Mouse (Mus musculus) G1E (cell line): ENCODE measurements at regions not wholly inside any gene's neighbourhood (a gene's known extent, or its start where the extent isn't known, plus 50 kb on each side); places are given as distances from the start of the nearest gene placed in this dataset.

ENCODE experiments used
- ATAC-seq: 2 replicates; pipeline ENCODE4 v1.8.0; 2016; ENCODE audit warnings: mild to moderate bottlenecking; ENCODE audit not compliant: insufficient number of reproducible peaks, poor library complexity, low FRiP score, severe bottlenecking; ENCODE audit errors: extremely low read depth
- DNase-seq: peaks from one replicate; pipeline ENCODE4 v3.0.0; 2012; ENCODE audit warnings: low spot score
- H3K27me3 ChIP-seq: 2 replicates; pipeline ENCODE4 v1.6.1; 2012; ENCODE audit warnings: mild to moderate bottlenecking, low read length, inconsistent platforms; ENCODE audit not compliant: insufficient read depth
- H3K36me3 ChIP-seq: replicated peaks from 2 replicates; pipeline ENCODE3; 2012; ENCODE audit warnings: mild to moderate bottlenecking, inconsistent platforms
- H3K4me1 ChIP-seq: 2 replicates; pipeline ENCODE4 v1.6.1; 2012; ENCODE audit warnings: low read depth, low read length, inconsistent platforms, mixed read lengths; ENCODE audit not compliant: insufficient read depth
- H3K4me3 ChIP-seq: 2 replicates; pipeline ENCODE4 v1.5.1; 2012; ENCODE audit warnings: low read depth, mild to moderate bottlenecking, inconsistent platforms, low read length, moderate library complexity, mixed read lengths
- H3K9me3 ChIP-seq: replicated peaks from 2 replicates; pipeline ENCODE4 v1.6.1; 2012; ENCODE audit warnings: inconsistent platforms
- CTCF ChIP-seq: IDR thresholded peaks from 2 replicates; pipeline ENCODE4 v1.5.1; 2012; ENCODE audit warnings: low read depth, low read length, inconsistent platforms, mixed read lengths
- GATA1 ChIP-seq: IDR thresholded peaks from 2 replicates; pipeline ENCODE4 v1.6.1; 2012; ENCODE audit warnings: borderline replicate concordance, low read length, inconsistent platforms, mixed read lengths
- GATA2 ChIP-seq: IDR thresholded peaks from 2 replicates; pipeline ENCODE4 v1.6.1; 2012; ENCODE audit warnings: low read depth, low read length, inconsistent platforms, borderline replicate concordance
- POLR2AphosphoS5 ChIP-seq: IDR thresholded peaks from 2 replicates; pipeline ENCODE4 v1.6.1; 2012; ENCODE audit warnings: low read depth, low read length, inconsistent platforms; ENCODE audit not compliant: insufficient replicate concordance
- TAL1 ChIP-seq: conservative IDR thresholded peaks from 2 replicates; pipeline ENCODE4 v1.6.1; 2012; ENCODE audit warnings: low read depth, low read length, inconsistent platforms, mixed read lengths

GRCm38 (mm10) chr6:84269023-84269422, 260.6 kb downstream of the Dysf start:
- TF ChIP-seq TAL1 (no peak), POLR2AphosphoS5 (no peak), CTCF (no peak)
- Histone ChIP-seq H3K27me3 (no peaks in the 10 kb centered on the region; the same call in 1 of the 2 replicates), H3K36me3 (no peaks in the 10 kb centered on the region), H3K4me3 (no peak overlapping the region), H3K9me3 (0 out of 2 replicates have a peak, but pooled peaks cover 2% of the 10 kb centered on the region), H3K4me1 (no peaks in the 10 kb centered on the region)
- ATAC-seq = no peak
- DNase-seq = no peak

- Histone ChIP-seq H3K36me3 (no peaks in the 10 kb centered on the region), H3K9me3 (no peaks in the 10 kb centered on the region), H3K4me1 (no peaks in the 10 kb centered on the region), H3K4me3 (no peak overlapping the region), H3K27me3 (peaks cover 2% of the 10 kb centered on the region; the same call in 1 of the 2 replicates)
- DNase-seq (no peak), ATAC-seq (no peak)
- TF ChIP-seq GATA2 (no peak), TAL1 (no peak), GATA1 (no peak)
These were observed 259.7 kb downstream of the Dysf start for GRCm38 (mm10) chr6:84268111-84268510.

GRCm38 (mm10) chr6:84267526-84267925, 259.1 kb downstream of the Dysf start:
- Histone ChIP-seq H3K27me3 (peaks cover 2% of the 10 kb centered on the region; the same call in 1 of the 2 replicates), H3K9me3 (no peaks in the 10 kb centered on the region), H3K36me3 (no peaks in the 10 kb centered on the region), H3K4me1 (no peaks in the 10 kb centered on the region), H3K4me3 (no peak overlapping the region)
- ATAC-seq (no peak), DNase-seq (no peak)
- no peak for TF ChIP-seq TAL1
- TF ChIP-seq GATA1 = no peak
- TF ChIP-seq POLR2AphosphoS5 = no peak
- no peak for TF ChIP-seq GATA2
- no peak for TF ChIP-seq CTCF

GRCm38 (mm10) chr6:84266736-84267135, 258.3 kb downstream of the Dysf start:
- no peak for ATAC-seq
- Histone ChIP-seq H3K4me3 (no peak overlapping the region), H3K36me3 (no peaks in the 10 kb centered on the region), H3K27me3 (peaks cover 2% of the 10 kb centered on the region; the same call in 1 of the 2 replicates), H3K4me1 (no peaks in the 10 kb centered on the region), H3K9me3 (no peaks in the 10 kb centered on the region)
- TF ChIP-seq CTCF (no peak), TAL1 (no peak), GATA2 (no peak), GATA1 (no peak), POLR2AphosphoS5 (no peak)
- DNase-seq = no peak

GRCm38 (mm10) chr6:84264681-84265080, 256.3 kb downstream of the Dysf start:
- no peaks in the 10 kb centered on the region for H3K4me1 ChIP-seq
- no peak overlapping the region for H3K4me3 ChIP-seq
- DNase-seq (no peak), ATAC-seq (no peak)
- TF ChIP-seq TAL1 = no peak
- no peak for TF ChIP-seq POLR2AphosphoS5
- TF ChIP-seq GATA1 = no peak
- TF ChIP-seq GATA2 = no peak
- TF ChIP-seq CTCF = no peak
- H3K36me3 ChIP-seq = no peaks in the 10 kb centered on the region
- no peaks in the 10 kb centered on the region for H3K9me3 ChIP-seq
- H3K27me3 ChIP-seq = peaks cover 2% of the 10 kb centered on the region; the same call in 1 of the 2 replicates

- peaks cover 2% of the 10 kb centered on the region; the same call in 1 of the 2 replicates for H3K27me3 ChIP-seq
- TF ChIP-seq GATA1 (no peak), POLR2AphosphoS5 (no peak), TAL1 (no peak), GATA2 (no peak), CTCF (no peak)
These were observed 255.3 kb downstream of the Dysf start for GRCm38 (mm10) chr6:84263686-84264085.

GRCm38 (mm10) chr6:84262766-84263165, 254.4 kb downstream of the Dysf start:
- no peak for DNase-seq
- Histone ChIP-seq H3K9me3 (no peaks in the 10 kb centered on the region), H3K4me3 (no peak overlapping the region), H3K36me3 (no peaks in the 10 kb centered on the region), H3K4me1 (no peaks in the 10 kb centered on the region), H3K27me3 (peaks cover 2% of the 10 kb centered on the region; the same call in 1 of the 2 replicates)
- TF ChIP-seq POLR2AphosphoS5 (no peak), TAL1 (no peak), CTCF (no peak), GATA2 (no peak), GATA1 (no peak)
- no peak for ATAC-seq

More at GRCm38 (mm10) chr6:84263686-84264085, 255.3 kb downstream of the Dysf start:
- ATAC-seq (no peak), DNase-seq (no peak)
- no peaks in the 10 kb centered on the region for H3K4me1 ChIP-seq
- H3K36me3 ChIP-seq = no peaks in the 10 kb centered on the region
- H3K9me3 ChIP-seq = no peaks in the 10 kb centered on the region
- no peak overlapping the region for H3K4me3 ChIP-seq
